Mouse (Mus musculus) hematopoietic multipotent progenitor cell, adult 10-12 weeks (in vitro differentiated cells): ENCODE data around the gene Mup9. TPM values are rescaled to one million over a fixed set of nuclear protein-coding genes. Genes with fewer than 3 reads are reported as not detected.

Source experiments
- polyA plus RNA-seq: library from polyadenylated mRNA; stranded (reverse); fragments of >175 nt; gene quantifications from 2 replicates; pipeline ENCODE4 v1.2.3, GENCODE M21; 2012; ENCODE audit warnings: low replicate concordance

The Mup9 gene
- polyA plus RNA-seq, result not detected in 2 replicates

DNA sequence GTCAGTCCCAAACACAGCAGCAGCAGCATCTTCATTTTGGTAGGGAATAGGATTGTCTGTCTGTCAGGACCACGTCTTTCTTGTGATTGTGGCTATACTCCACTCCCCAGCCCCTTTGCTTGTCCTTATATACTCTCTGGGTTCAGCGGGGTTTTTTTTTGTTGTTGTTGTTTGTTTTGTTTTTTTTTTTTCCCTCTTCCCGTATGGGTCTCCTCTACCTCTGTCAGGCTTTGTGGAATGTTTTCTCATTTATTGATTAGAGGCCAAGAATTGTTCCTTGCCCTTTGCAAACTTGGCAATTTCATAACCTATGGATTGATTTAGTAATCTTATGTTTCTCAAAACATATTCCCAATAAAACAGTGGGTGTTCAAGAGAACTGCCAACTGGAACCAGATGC, at the start of gene Mup9:
TSS of gene Mup9 (minus strand) at position 101 of the 400 bp plus-strand sequence.

Other genes starting within 250 kb of the Mup9 start
- not detected in 2 replicates for gene Mup8, start 199.4 kb downstream of the Mup9 start, polyA plus RNA-seq
- gene Mup1, start 80.0 kb upstream of the Mup9 start, polyA plus RNA-seq, result not detected in 2 replicates
- not detected in 2 replicates for gene Mup10, start 160.2 kb upstream of the Mup9 start, polyA plus RNA-seq
- gene Mup11, start 240.5 kb upstream of the Mup9 start, polyA plus RNA-seq, result not detected in 2 replicates